Mouse (Mus musculus) ES-CJ7 (cell line): ENCODE measurements around the gene Heatr9.
"Not testable (repeated sequence)": the region's sequence is repeated elsewhere in the genome, so short reads cannot be mapped to it uniquely, and the experiment has no call there.

Source experiments
- DNase-seq: peaks from one replicate; pipeline ENCODE4 v3.0.0; 2011; ENCODE audit warnings: low read depth, low spot score

Heatr9 gene

DNA sequence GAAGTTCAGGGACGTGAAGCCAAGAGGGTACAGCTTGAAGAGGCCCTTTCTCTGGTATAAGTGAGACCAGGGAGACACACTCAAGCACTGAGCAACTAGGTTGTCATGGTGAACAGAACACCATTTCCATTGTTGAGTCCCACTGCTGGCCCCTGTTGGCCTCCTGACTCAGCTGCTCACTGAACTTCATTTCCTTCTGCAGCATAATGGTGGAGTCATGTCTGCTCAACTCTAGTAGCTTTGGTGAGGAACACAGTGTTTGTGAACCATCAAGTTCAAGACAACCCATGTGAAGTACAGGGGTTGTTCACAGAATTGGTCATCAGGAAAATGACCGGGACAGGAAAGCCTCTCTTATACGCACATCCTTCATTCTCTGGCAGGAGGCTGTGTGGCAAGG lies at the start of gene Heatr9:
Gene Heatr9, minus strand, starts transcription at position 101 of the 400 bp plus-strand sequence.
- no peak for DNase-seq

DNA sequence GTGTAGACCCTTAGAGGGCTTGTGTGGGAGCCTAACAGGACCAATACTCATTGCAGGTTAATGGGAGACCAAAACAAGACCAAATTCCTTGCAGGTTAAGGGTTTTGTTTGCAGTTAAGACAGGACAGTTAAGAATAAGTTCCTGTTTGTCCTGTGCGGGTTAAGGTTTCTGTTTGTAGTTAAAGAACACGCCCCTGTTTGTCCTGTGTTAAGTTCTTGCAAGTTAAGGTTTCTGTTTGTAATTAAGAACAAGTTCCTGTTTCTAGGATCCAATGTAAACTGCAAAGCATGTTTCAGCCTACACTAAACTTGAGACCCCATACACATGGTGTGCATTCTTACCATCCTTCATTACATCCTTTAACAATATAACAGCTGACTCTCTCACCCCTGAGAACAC lies 48.2 kb upstream of the Heatr9 start:
- DNase-seq = no peak

DNA sequence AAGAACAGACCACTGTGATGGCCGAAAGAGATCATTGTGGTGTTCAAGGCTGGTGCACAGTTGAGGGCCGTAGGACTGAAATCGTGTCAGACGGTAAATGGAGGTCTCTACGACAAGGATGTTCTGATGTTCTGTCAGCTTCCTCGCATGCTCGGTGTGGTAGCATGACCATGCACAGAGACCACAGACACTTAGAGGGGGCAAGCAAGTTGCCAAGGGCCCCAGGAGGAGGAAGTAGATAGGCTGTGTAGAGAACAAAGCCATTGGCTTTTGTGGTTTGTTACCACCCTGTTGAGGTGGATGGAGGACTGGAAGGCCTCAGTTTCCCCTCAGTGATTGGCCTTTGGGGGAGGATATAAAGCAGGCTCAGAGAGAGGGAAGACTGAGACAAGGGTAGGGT lies 47.3 kb upstream of the Heatr9 start:
- DNase-seq = no peak

DNA sequence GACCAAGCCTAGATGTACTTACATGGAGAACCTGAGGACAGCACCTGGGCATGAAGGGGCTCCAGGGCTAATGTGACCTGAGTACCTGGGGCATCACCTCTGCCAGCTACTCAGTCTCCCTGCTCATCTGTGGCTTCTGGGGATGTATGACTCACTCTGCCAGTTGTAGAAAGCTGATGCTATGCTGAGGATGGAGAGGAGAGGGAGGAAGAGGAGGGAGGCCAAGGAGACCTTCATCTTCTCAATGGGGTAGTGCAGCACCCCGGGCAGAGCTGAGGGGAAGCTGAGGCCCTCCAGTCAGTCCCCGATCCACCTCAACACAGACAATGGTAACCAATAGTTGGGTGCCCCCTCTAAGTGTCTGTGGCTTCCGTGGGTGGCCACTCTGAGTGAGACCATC lies 46.8 kb upstream of the Heatr9 start:
- no peak for DNase-seq

- DNase-seq = no peak
These were observed 46.1 kb upstream of the Heatr9 start for GRCm38 (mm10) chr11:83568061-83568460.

DNA sequence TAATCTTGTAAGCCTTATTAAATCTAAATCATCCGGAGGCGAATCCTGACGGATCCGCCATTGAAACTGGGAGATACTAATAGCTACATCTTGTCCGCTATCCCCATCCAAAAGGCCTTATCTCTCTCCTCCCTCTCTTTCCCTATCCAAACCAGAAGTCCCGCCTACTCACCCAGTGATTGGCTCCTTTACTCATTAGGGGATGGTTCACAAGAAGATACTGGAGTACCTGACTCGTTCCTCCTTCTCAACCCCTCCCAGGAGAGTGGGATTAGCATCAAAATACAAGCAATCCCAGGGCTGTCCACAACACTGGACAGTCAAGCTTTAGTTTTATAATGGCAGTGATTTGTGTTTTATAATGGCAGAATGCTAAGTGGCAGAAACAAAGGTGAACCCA lies 45.3 kb upstream of the Heatr9 start:
- DNase-seq = peak; percentile 19

DNA sequence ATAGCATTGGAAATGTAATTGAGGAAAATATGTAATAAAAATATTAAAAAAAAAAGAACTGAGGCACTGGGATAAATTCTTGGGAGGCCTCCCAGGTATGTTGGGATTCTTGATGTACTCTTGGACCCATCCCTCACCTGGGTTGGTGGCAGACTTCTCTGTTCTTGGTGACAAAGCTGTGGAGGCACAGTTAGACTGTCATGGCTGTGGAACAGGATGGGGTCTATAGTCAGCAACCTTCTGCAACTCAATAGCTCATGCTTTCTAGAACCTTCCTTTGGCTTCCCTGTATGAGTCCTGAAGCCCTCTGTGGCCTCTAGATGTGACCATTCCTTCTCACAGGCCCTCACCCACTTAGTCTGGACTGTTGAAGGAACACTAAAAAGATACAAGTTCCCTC lies 44.6 kb upstream of the Heatr9 start:
- DNase-seq = no peak

DNA sequence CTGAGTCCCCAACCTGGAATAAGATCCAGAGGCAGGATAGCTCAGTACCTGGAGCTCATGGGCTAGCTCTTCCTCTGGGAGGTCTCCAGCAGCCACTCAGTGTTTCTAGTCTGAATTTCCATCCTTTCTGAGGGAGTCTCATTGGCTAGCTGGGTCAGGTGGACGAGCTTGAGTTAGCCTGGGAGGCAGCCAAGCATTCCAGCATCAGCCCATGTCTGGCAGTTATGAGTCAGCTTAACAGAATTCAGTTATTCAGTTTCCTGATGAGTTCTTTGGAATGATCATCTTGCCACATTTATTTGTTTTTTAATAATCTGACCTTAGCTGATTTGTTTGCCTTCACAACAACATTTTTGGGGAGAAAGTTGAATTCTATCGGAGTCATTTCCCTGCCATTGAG lies 41.8 kb upstream of the Heatr9 start:
- DNase-seq = no peak

DNA sequence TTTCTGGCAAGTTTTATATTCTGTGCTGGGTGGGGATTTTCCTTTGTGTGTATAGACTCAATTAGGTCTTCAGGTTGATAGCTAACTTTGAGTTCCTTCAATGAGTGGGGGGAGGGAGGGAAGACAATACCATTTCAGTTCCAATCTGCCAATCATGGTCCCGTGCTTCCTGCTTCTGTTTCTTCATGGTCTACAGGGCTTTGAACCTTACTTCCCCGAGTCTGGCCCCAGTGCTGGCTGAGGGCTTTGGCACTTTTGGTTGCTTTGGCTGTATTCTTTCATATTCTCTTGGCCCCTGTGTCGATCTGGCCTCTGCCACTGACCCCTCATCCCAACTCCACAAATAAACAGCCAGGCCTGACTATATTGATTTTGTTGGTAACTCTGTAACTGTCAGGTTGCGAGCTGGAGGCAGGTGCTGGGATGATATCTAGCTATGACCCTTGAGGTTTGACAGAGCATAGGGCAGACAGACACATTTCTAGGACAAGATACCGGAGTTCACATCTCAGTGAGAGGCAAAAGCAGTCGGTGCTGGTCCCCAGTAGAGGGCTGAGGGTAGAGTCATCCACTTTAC lies 40.4 kb upstream of the Heatr9 start:
- no peak for DNase-seq

GRCm38 (mm10) chr11:83560405-83560804 lies 38.4 kb upstream of the Heatr9 start:
- no peak for DNase-seq

GRCm38 (mm10) chr11:83557074-83557473 lies 35.1 kb upstream of the Heatr9 start:
- no peak for DNase-seq

DNA sequence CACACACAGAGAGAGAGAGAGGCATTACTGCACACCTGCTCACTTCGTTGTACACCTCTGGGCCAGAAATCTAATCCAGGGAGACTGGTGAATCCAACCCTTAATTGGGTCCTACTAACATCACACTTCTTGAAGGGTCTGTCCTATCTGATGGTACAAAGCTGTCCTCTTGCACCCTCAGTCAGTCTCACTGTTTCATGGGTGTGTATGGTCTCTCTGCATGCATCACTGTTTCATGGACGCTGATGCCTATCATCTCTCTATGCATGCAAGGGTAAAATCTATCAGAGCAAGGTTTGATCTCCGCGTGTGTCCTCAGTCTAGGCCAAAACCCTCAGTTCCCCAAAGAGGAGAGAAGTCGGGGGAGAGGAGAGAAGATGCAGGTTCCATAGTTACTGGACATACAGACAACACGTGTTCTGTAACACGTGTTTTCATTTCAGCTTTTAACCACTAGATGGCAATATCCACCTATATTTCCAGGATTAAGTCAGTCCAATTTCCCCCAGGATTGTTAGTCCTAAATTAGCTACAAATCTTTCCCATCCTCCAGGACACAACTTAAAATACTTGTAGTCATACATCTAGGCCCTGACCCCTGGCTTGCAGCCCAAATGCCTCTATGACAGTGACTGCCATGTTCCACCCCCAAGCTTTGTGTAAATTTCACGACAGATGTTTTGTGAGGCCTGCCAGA lies 34.3 kb upstream of the Heatr9 start:
- DNase-seq = peak; percentile 75

GRCm38 (mm10) chr11:83551668-83552067 lies 29.7 kb upstream of the Heatr9 start:
- no peak for DNase-seq

- DNase-seq = not testable (repeated sequence)
These were observed 29.1 kb upstream of the Heatr9 start for GRCm38 (mm10) chr11:83551037-83551436.

DNA sequence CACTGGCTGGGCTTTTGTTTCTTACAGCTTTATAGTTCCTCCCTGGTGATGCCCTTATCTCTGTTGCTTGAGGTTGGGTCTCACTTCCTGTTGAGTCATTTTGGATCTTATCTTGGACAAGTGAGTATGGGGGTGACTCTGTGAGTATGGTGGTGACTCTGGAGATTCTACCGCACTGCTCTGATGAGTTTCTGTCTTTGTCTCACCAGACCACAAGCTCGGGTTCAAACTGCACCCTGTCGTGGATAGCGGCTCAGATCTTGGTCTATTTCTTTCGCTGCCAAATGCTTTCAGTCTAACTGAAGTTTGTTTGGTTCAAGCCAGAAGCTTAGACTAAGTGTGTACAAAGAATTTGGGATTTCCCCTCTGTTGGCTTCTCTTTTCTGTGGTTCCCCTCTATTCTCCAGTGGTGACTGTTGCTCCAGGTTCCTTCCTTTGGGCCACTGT lies 28.2 kb upstream of the Heatr9 start:
- no peak for DNase-seq

- DNase-seq = no peak
These were observed 22.2 kb upstream of the Heatr9 start for GRCm38 (mm10) chr11:83544214-83544613.

- no peak for DNase-seq
These were observed 19.4 kb upstream of the Heatr9 start for GRCm38 (mm10) chr11:83541415-83541814.

- no peak for DNase-seq
These were observed 19.0 kb upstream of the Heatr9 start for GRCm38 (mm10) chr11:83540931-83541330.

DNA sequence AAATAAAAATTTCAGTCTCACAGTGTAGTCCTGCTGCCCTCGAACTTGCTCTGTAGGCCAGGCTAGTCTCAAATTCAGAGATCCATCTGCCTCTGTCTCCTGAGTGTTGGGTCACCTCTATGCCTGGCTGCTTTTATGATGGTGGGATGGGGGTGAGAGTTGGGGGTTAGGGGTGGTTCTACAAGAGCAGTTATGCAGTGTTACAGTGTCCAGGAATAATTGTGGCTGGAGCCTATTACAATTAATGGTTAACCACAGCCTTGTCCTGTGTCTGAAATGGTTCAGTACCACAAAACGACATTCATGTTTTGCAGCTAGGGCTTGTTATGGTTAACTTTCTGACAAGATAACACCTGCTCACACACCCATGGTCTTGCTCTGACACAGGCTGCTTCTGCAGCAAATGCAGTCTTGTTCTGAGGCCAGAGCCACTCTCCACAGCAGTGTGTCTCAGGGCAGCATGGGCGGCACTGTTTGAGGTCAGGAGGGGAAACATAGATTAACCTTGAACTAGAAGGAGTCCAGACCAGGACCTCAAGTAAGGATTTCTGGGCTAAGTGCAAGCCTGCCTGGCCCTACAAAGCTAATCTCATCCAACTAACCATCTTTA lies 16.8 kb upstream of the Heatr9 start:
- no peak for DNase-seq

DNA sequence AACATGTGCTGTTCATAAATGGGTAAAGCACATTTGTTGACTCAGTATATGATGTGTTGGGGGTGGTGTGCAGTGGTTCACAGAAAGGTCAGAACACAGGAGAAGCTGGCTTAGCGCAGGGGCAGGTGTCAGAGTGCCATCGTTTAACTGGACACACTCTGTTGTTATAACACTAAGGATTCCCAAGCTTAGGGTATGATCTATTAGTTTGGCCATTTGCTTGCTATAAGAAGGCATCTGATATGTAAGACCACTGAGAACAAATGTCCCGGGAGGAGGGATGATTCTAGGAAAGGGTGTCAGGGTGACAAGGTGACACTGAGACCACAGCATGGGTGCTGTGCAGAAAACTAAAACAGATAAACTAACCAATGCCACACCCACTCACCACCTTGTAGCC lies 14.9 kb upstream of the Heatr9 start:
- no peak for DNase-seq

GRCm38 (mm10) chr11:83534609-83535423 lies 12.8 kb upstream of the Heatr9 start:
- DNase-seq = no peak

- no peak for DNase-seq
These were observed 12.2 kb upstream of the Heatr9 start for GRCm38 (mm10) chr11:83534143-83534542.
